Mouse (Mus musculus): Measurements from ENCODE around the gene Pfkfb4.

- TF ChIP-seq CTCF (IDR thresholded peaks at IDR 0.05) (no peak), EP300 (IDR thresholded peaks at IDR 0.05) (no peak)
These were observed 69.3 kb downstream of the Pfkfb4 start for GRCm38 (mm10) chr9:109060898-109061295.

All from lung, postnatal 0 days (tissue).